Mouse (Mus musculus) cerebellum, adult 9-10 months (tissue): ENCODE measurements at regions not wholly inside any gene's neighbourhood (a gene's known extent, or its start where the extent isn't known, plus 50 kb on each side); places are given as distances from the start of the nearest gene placed in this dataset.
A peak's percentile ranks its signal among the peaks of the same experiment; 100 is the strongest.

Experiments
- DNase-seq: peaks from one replicate; pipeline ENCODE4 v3.0.0; 2022

DNA sequence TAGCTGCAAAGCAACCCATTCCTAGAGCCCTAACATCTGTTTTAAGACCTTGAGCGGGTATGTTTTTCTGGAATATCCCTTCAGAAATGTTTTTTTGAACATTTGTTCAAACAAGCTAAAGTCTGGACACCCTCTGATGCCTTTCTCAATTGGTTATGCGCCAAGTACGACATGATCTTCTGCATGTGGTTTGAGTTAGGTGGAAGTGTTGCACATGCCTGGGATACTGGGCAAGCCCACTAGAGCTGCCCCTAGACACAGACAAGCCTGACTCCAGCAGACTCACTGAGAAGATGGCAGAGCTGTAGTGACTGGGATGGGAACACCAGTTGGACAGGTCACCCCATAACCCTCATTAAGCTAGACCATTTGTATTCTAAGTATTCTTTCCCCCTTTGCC lies 153.2 kb upstream of the Cypt2 start:
- no peak for DNase-seq

GRCm38 (mm10) chrX:105366284-105366683 lies 133.3 kb upstream of the Cypt2 start:
- DNase-seq, result no peak

DNA sequence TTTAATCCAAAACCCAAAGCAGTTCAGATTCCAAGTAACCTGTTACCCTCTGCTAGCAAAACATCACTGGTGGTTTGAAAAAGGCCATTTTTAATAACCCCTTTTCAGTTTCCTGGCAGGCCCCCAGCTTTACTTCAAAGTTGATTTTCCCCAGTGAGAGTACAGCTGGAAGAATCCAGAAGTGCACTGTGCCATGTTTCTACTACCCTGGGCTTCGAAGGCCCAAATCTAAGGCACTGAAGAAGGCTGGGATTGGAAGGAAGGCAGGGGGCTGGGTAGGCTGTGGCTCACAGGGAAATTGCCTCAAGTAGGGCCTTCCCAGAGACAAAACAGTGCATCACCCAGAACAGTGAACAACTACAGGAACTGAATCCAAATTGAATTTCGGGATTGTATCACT lies 131.6 kb upstream of the Cypt2 start:
- DNase-seq, result no peak

DNA sequence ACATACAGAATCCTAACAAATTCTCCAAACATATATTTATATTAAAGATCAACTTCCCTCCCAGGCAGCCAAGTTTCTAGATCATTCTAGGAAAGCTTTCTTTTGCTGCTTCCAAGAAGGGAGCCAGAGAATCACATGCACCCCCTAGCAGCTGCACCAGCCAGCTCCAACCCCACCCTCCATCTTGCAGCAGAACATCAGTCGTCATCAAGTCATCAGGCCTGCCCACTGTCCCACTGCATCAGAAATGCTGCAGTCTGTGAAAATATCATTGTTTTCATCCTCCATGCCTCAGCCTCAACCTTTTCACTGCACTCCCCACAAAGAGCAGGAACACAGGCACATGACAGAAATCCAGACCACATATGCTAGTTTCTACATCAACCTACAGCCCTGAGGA lies 109.1 kb upstream of the Cypt2 start:
- peak; percentile 32 for DNase-seq

DNA sequence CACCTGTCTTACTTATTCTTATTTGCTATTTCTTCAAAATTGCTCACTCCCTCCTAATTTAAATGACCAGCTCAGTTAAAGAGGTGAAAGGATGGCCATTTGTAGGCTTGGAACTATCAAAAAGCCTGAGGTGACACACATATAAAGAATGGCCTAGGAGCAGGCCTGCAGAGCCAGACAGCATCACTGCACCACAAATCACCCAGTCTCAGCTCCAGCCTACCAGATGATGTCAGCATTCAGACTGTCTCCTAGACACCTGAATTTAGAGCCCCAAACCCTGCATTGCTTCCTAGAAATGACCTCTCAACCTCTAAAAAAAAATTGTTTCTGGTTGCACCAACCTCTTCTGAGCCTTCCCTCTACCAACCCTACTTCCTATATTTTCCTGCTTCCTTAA lies 108.5 kb upstream of the Cypt2 start:
- DNase-seq, result peak; percentile 43

- DNase-seq, result peak; percentile 96
These were observed 107.7 kb upstream of the Cypt2 start for GRCm38 (mm10) chrX:105391680-105392462.

- no peak for DNase-seq
These were observed 106.3 kb upstream of the Cypt2 start for GRCm38 (mm10) chrX:105393259-105393658.

- no peak for DNase-seq
These were observed 86.2 kb upstream of the Cypt2 start for GRCm38 (mm10) chrX:105413351-105413750.

- no peak for DNase-seq
These were observed 78.6 kb upstream of the Cypt2 start for GRCm38 (mm10) chrX:105420976-105421375.
